Mouse (Mus musculus) small intestine, adult 2 months (tissue): ENCODE results near the gene Mrgprf.

Experiments
- CTCF ChIP-seq: fragments of 200-500 bp; IDR thresholded peaks from 2 replicates; pipeline ENCODE4 v1.5.1; 2012; ENCODE audit warnings: low read depth, mild to moderate bottlenecking, control low read depth, inconsistent platforms, low read length, moderate library complexity, mixed read lengths; ENCODE audit not compliant: insufficient replicate concordance, insufficient read length; ENCODE audit errors: extremely low read depth
- POLR2A ChIP-seq: fragments of 200-500 bp; IDR thresholded peaks from 2 replicates; pipeline ENCODE4 v1.6.1; 2012; ENCODE audit warnings: low read depth, mild to moderate bottlenecking, control low read depth, inconsistent platforms, low read length, moderate library complexity

GRCm38 (mm10) chr7:145301341-145302005 lies 845 bp downstream of the Mrgprf start:
- no peak for TF ChIP-seq CTCF
- TF ChIP-seq POLR2A: no peak
